Mouse (Mus musculus) embryonic fibroblast, embryonic 13.5 days (primary cell): ENCODE measurements around the gene Slain2. TPM values are rescaled to one million over a fixed set of nuclear protein-coding genes. Genes with fewer than 3 reads are reported as not detected.
"Not testable (repeated sequence)": the region's sequence is repeated elsewhere in the genome, so short reads cannot be mapped to it uniquely, and the experiment has no call there.

Source experiments
- H3K27ac ChIP-seq: 2 replicates; pipeline ENCODE4 v1.5.1; 2012; ENCODE audit warnings: low read length, control low read depth, inconsistent platforms; ENCODE audit not compliant: insufficient read depth
- H3K4me1 ChIP-seq: 2 replicates; pipeline ENCODE4 v1.6.1; 2011; ENCODE audit warnings: low read length; ENCODE audit not compliant: control insufficient read depth, insufficient read depth
- H3K4me3 ChIP-seq: 2 replicates; pipeline ENCODE4 v1.5.1; 2011; ENCODE audit warnings: mild to moderate bottlenecking, control low read depth, low read length; ENCODE audit not compliant: insufficient read depth
- CTCF ChIP-seq: IDR thresholded peaks from 2 replicates; pipeline ENCODE4 v1.5.1; 2011; ENCODE audit warnings: mild to moderate bottlenecking, control low read depth, low read length, moderate library complexity, borderline replicate concordance; ENCODE audit not compliant: insufficient read depth
- POLR2A ChIP-seq: IDR thresholded peaks from 2 replicates; pipeline ENCODE4 v1.6.1; 2011; ENCODE audit warnings: low read depth, mild to moderate bottlenecking, control low read depth, low read length, moderate library complexity
- polyA plus RNA-seq: library from polyadenylated mRNA; stranded (reverse); fragments of >200 nt; gene quantifications from 2 replicates; pipeline ENCODE4 v1.2.4, GENCODE M21; 2011; ENCODE audit warnings: low read depth; ENCODE audit not compliant: missing spikeins, insufficient read length

The Slain2 gene
- polyA plus RNA-seq, 1 experiment = 62.0 TPM

- no peak for TF ChIP-seq POLR2A
- TF ChIP-seq CTCF = no peak
- peaks cover 15% of the 10 kb centered on the region for H3K4me1 ChIP-seq
- H3K4me3 ChIP-seq = peak overlapping the region; percentile 80
- peak overlapping the region; percentile 95 for H3K27ac ChIP-seq
Observed at GRCm38 (mm10) chr5:72914633-72915561, 793 bp downstream of the Slain2 start.

DNA sequence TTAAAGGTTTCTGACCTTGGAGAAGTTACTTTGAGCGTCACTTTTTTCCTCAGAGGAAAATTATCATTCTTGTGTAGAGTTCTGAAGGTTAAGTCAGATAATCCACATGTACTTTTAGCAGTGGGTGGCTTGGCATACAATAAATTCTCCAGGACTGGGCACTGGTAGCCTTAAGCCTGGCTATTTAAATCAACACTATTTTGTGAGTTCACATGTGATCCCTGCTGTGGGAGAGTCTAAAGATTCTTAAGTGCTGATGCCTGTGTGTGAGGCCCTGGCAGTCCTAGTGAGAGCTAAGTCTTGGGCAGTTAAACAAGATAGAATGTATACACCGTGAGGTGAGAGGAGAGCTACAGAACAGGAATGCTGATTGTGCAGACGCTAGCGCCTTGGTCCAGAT, 1.9 kb downstream of the Slain2 start:
- Histone ChIP-seq H3K4me1 (peaks cover 15% of the 10 kb centered on the region), H3K27ac (no peak overlapping the region), H3K4me3 (peak overlapping the region; percentile 80)
- TF ChIP-seq CTCF (no peak), POLR2A (no peak)

DNA sequence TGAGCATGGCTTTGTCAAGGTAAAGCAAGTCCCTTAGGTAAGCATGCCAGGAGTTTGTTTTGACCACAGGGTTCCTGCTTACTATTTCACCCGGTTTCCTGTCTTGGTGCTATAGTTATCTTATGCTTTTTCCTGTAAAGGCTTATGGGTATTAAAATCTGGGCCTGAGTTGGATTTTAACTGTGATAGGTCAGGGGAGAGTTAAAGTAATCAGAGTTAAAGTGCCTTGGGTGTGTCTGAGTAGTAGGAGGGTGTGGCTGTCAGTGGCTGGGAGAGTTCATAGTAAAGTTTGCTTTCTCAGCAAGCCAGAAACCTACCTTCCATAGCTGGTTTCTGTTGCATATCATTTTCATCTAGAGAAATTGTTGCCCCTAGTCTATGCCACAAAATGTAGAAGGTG, 2.7 kb downstream of the Slain2 start:
- TF ChIP-seq CTCF (no peak), POLR2A (no peak)
- Histone ChIP-seq H3K4me1 (peaks cover 15% of the 10 kb centered on the region), H3K27ac (no peak overlapping the region), H3K4me3 (no peak overlapping the region)

- Histone ChIP-seq H3K27ac (no peak overlapping the region), H3K4me3 (no peak overlapping the region), H3K4me1 (peaks cover 11% of the 10 kb centered on the region)
- TF ChIP-seq CTCF = no peak
- TF ChIP-seq POLR2A = no peak
Observed at GRCm38 (mm10) chr5:72920416-72920815, 6.3 kb downstream of the Slain2 start.

DNA sequence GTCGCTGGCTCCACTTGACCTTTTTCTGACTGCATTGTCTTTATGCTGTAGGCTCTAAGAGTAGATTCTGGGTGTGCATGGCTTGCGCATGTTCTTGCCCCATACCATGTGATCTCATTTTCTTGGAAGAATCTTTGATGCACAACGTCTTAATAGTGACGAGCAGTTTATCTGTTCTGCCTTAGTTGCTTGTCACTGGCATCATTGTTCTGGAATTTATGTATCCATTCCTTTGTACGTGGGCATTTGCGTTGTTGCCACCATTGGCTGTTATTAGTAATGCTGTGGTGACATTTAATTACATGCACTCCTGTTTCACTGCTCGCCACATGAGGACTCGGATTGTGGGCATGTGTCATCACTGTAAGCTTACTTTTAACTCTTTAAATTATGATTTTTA, 7.1 kb downstream of the Slain2 start:
- TF ChIP-seq POLR2A = no peak
- TF ChIP-seq CTCF = no peak
- no peak overlapping the region for H3K27ac ChIP-seq
- no peak overlapping the region for H3K4me3 ChIP-seq
- H3K4me1 ChIP-seq = peaks cover 10% of the 10 kb centered on the region

GRCm38 (mm10) chr5:72922796-72923195, 8.7 kb downstream of the Slain2 start:
- no peaks in the 10 kb centered on the region; the same call in 1 of the 2 replicates for H3K4me1 ChIP-seq
- no peak overlapping the region for H3K4me3 ChIP-seq
- no peak for TF ChIP-seq POLR2A
- no peak for TF ChIP-seq CTCF
- no peak overlapping the region for H3K27ac ChIP-seq

DNA sequence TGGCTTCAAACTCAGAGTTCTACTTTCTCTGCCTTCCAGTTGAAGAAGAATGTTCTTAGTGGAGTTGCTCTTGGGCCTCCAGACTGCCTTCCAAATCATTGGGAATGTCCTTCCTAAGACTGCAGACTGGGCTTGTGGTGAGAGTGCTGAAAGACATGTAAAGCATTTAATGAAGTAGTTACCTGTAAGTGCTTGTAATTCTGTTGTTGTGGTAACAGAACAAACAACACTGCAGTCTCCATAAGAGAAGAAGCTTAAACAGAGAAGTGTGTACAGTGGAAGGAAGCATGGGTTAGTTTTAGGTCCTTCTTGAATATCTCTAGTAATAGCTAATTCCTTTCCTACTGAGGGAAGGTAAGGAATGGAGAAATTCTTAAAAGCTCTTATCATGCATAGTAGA, 13.0 kb downstream of the Slain2 start:
- Histone ChIP-seq H3K4me1 (no peaks in the 10 kb centered on the region), H3K4me3 (no peak overlapping the region), H3K27ac (no peak overlapping the region)
- TF ChIP-seq POLR2A (no peak), CTCF (no peak)

DNA sequence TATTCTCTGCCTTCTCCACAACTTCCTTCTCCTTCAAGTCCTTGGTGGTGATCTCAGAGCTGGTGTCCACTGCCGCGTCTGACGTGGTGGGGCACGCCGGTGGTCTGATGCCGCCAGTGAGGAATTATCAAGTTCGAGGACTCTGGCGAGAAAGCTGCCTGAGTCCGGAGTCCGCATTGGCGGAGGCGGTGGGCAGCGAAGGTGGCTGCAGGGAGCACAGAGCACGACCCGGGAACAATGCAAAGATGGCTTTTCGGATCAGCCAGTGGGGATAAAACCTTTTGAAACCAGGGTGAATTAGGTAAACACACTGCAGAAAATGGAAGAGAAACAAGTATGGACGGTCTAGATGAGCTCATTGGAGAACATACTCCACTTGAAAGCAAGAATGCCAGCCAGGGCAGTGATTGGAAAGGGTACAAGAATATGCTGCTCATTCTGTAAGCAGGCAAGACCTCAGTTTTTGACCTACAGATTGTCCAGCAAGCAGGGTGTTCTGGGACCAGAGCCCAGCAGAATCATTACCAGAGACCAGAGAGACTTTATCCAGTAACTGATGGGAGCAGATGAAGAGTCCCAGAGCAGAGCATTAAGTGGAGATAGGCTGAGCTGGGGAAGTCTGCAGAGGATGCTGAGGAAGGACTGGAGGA, 19.0 kb downstream of the Slain2 start:
- H3K4me1 ChIP-seq = no peaks in the 10 kb centered on the region
- no peak for TF ChIP-seq CTCF
- TF ChIP-seq POLR2A = no peak
- no peak overlapping the region for H3K4me3 ChIP-seq
- no peak overlapping the region for H3K27ac ChIP-seq

GRCm38 (mm10) chr5:72938421-72938820, 24.3 kb downstream of the Slain2 start:
- not testable (repeated sequence) for H3K4me3 ChIP-seq, H3K27ac ChIP-seq, H3K4me1 ChIP-seq

DNA sequence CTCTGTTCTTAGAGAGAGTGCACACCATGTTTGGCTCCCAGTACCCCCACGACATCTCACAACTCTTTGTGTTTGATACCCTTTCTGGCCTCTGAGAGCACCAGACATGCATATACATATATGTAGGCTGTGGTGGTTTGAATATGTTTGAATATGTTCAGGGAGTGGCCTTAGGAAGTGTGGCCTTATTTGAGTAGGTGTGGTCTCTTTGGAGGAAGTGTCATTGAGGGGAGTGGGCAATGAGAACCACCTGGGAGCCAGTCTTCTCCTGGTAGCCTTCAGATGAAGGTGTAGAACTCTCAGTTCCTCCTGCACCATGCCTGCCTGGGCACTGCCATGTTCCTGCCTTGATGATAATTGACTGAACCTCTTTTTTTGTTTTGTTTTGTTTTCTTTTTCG, 25.2 kb downstream of the Slain2 start:
- Histone ChIP-seq H3K4me3 (no peak overlapping the region), H3K4me1 (no peaks in the 10 kb centered on the region), H3K27ac (no peak overlapping the region)
- TF ChIP-seq POLR2A = no peak
- no peak for TF ChIP-seq CTCF
